Mouse (Mus musculus): ENCODE data around the gene Tmem131l.

Tmem131l gene

DNA sequence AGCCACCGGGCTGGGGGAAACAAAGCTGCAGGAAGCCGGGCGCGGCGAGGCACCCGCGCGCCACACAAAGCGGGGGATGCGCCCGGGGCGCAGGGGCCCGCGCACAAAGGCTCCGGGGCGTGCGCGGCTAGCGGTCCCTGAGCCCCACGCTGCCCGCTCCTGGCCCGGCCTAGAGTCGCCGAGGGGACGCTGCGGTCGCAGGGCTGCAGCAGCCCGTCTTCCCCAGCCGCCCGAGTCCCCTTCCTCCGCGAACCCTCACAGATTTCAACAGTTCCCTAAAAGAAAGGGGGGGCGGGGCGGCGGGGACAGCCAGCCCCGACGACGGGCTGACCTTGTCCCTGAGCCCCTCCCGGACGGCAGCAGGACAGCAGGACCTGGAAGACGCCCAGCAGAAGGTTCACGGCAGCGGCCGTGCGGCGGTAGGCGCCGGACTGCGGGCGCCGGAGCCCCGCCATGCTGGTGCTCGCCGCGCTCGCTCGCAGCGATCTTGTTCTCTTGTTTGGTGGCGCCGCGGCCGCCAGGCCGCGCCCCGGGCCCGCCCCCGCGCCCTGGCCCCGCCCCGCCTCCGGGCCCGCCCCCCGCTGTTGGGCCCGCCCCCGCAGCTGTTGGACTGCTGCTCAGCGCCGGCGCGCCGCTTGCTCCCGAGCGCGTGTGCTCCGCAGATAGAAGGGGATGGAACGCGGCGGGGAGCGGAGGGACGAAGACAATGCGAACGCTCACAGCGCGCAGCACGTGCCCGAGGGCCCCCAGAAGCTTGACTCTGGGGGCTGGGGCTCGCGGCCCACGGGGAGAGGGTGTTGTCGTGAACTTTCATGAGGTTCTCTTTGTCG is at the start of gene Tmem131l:
Gene Tmem131l, minus strand, starts transcription at position 530 of the 830 bp plus-strand sequence.
- DNase-seq (ENCODE audit: low spot score in 2 of 2): peak; percentile 55 to 62

DNA sequence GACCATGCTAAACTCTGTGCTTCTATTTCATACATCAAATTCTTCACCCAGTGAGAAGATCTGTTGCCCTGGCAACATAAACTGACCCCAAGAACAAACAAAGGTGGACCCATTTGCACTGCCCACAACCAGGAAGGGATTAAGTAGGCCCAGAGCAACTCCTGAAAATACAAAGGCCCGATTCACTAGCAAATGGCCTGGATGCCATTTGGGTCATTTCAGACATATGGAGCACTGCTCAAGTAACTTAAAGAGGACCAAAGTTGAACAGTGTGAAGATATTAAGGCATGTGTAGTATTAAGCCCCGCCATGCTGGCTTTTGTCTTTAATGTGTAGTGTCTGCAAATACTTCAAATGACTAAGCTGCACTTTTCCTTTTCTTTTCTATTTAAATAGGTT is 46.9 kb upstream of the Tmem131l start:
- no peak for DNase-seq (ENCODE audit: low spot score in 2 of 2)

DNA sequence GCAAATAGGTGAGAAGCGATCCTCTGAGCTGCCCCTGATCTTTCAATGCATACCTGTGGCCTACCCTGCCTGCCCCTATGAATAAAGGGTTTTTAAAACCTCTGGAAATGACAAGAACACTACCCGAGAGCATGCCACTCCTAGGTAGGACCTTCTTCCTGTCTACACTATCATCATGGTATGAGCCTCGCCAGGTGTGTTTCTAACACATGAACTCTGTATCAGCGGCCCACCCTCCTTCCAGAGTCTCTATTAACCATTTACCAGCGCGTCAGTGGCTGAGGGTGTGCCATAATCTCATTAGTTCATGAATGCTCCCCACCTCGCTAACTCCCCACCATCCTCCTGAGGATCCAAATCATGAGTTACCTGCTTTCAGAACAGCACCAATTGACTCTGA is 46.4 kb upstream of the Tmem131l start:
- DNase-seq (ENCODE audit: low spot score in 2 of 2): no peak

DNA sequence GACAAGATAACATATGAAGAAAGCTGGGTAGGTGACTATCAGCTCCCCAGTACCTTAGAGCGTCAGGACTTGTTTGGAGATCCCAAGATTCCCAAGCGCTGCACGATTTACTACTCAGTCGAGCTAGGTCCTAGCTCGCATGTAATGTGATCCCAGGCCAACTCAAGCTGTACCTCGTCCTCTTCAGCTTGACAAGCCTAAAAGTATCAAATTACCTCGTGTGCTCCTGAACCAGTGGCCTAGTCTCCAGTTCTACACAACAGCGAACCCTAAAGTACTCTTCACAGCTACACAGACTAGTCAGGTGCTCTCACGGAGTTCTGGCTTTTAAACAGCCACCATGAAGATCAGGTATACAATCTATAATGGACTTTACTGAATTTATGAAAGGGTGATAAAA is 45.5 kb upstream of the Tmem131l start:
- DNase-seq (ENCODE audit: low spot score in 2 of 2): no peak

DNA sequence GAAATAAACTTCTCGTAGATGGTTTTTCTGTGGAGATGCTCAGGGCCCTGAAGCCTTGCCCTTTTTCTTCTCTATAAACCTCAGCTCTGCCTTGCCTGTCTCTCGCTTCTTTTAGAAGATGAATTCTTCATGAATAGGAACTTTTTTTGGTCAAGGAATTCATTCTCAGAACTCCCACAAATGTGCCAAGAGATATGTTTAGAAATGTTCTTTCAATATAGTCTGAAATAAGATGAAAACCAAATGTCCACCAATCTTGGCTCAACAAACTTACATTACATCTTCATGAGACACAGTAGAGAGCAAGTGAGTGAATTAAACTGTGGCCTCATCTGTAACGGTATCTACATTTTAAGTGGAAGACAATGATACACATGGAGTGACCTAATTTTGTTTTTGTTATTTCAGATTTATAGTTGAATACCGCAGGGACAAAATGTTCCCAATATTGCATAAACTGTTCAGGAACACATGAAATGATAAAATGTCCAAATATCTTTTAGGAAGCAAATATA is 41.3 kb upstream of the Tmem131l start:
- no peak for DNase-seq (ENCODE audit: low spot score in 2 of 2)

DNA sequence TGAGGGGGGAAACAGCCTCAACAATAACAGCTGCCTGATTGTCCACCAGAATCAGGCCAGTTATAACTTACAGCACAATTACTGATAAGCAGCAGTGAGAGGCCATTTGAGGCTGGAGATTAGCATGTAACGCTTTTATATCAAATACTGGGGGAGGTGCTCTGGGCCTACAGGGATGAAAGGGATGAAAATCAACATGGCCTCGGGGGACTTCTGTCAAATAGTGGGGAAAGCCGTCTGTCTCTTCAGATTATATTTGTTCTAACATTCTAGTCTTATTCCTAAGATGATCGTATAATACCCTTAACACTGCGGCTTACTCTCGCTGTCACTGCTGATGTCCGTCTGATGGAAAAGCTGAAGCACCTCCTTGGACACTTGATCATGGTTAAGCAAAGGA is 40.1 kb upstream of the Tmem131l start:
- no peak for DNase-seq (ENCODE audit: low spot score in 2 of 2)

DNA sequence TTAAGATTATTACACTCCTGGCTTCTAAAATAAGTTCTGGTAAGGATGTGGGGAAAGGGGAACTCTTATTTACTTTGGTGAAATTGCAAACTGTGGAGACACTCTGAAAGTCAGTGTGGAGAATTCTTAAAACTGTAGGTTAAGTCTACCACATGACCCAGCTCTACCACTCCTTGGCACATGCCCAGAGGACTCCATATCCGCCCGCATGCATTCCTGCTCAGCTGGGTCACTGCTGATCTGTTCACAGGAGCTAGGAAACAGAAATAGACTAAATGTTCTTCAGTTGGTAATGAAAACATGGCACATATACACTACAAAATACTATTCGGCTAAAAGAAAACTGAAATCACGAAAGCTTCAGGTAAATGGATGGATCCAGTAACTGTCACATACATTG is 37.5 kb upstream of the Tmem131l start:
- no peak for DNase-seq (ENCODE audit: low spot score in 2 of 2)

DNA sequence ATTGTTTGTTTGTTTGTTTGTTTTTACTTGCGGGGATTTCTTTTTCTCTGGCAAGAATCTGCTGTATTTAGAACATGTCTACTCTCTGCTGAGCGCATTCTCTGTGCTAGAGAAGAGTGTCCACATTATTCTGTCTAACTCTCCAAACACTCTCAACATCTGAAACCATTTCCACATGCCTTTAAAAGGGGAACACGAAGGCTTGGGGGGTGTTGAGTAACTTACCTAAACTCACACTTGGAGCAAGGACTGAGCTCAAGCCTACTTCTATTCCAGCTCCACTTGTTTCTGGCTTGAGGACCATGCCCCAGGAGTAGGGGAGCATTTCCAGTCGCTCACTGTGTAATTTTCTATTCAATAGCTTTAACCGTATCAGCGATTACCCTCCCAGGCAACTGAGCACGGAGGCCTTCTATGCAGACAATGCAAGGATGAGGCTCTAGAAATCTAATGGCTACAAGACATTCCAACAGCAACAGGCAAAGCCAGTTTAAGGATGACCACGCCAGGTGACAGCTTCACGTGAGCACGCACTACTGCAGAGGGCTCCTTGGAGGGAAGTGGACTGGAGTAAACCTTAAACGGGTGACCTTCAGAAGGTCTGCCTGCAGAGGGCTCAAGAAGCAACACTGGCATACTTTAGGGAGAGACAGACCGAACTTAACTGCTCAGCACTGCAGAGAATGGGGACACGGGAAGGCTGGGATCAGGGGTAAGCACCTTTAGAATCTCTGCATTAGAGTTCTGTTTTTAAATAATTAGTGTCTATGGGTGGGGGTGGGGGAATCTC is 36.8 kb upstream of the Tmem131l start:
- no peak for DNase-seq (ENCODE audit: low spot score in 2 of 2)

DNA sequence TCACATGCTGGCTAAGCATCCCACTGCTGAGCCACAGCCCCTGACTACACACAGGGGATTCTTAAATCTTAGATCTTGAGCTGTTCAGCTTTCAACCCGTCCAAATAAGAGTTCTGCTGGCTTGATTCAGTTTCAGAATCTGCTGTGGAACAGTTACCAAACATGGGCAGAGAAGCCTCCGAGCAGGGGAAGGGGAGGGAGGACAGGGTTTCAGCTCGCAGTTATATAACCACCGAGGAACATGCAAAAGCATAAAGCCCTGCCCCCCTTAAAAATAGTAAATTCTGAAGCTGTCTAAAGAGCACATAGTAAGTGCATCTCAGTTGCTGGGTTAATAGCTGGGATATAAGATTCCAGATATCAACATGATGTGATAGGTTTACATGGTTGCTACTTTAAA is 35.5 kb upstream of the Tmem131l start:
- DNase-seq (ENCODE audit: low spot score in 2 of 2): no peak

DNA sequence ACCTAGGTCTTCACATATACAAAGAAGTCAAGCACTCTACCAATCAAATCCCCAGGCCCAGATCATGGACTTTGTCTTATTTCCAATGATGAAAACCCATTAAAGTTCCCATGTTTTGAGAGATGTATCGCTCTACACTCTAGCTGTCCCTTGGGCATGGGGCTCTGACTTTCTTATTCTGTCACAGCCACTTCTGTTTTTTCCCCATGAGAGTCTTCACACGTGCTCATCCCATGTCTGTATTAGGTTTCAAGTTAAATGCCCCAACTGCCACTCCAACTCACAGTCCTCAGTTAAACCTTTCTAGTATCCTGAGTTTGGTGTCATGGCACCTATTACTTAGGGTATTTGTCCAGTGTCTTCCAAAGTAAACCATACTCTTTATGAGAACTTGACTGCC is 34.8 kb upstream of the Tmem131l start:
- no peak for DNase-seq (ENCODE audit: low spot score in 2 of 2)

DNA sequence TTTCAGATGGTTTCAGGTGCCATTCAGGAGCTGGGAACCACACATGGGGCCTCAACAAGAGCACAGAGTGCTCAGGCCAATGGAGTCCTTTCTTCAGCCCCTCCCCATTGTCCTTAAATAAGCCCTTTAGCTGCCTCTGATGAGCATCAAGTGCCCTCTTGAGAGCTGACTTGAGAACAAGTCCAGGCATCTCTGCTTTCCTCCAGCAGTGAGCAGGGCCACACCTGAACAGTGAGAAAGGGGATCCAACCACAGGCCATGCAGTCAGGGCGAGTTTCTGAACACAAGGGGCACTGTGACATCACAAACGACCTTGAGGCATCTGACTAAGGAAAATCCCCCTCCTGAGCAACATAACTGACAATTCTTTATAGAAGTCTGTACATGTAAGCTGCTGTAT is 31.7 kb upstream of the Tmem131l start:
- DNase-seq (ENCODE audit: low spot score in 2 of 2): no peak

DNA sequence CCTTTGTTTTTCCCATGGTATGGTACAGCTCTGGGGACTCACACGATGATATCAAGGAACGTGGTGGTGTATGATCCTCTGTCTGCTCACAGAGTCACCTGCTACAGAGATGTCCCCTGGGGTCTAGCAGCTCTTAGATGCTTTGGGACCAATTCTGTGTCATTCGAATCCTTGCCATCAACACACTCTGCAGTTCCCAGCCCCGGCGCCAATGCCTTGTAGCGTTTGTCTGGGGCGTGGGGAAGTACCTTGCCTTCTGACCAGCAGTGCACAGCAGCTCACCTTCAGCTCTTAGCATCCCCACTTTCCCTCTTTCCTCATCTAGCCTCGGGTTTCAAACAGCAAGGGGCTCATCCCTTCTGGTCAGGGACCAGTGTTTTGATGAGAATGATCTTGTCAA is 30.8 kb upstream of the Tmem131l start:
- no peak for DNase-seq (ENCODE audit: low spot score in 2 of 2)

DNA sequence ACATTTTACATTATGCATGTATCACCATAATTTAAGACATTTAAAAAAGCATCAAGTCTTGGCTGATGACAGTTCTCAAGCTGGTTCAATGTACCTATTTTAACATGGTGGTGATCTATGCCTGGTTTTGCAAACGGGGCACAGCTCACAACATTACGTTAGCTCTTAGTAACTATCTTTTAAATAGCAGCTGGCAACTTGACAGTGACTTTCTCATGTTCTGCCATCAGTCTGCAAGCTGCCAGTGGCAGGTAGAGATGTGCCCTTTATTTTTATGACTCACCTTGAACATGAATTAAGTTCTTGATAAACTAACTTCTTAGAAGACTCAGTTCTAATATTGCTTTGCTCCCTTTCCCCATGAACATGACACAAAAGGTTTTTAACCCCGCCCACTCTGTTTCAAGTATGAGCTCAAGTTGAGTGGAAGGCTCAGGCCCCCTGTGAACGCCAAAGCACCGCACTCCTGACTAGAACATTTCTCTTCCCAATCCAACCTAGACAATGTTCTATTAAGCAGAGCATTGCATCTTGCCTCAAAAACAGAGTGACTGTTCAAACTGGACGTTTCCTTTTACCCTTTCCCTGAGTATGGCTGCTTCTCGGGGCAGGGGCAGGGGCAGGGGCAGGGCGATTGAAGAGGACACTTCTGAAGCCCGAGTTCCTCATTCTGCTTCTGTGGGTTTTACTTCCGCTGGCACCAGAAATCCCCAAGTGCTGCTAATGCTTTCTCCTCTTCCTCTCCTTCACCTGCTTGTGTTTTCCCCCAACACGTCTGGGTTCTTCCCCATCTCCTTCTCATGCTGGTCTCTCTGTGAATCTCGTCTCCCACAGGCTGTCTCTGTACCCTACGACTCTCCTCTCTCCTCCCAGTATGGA is 29.1 kb upstream of the Tmem131l start:
- no peak for DNase-seq (ENCODE audit: low spot score in 2 of 2)

DNA sequence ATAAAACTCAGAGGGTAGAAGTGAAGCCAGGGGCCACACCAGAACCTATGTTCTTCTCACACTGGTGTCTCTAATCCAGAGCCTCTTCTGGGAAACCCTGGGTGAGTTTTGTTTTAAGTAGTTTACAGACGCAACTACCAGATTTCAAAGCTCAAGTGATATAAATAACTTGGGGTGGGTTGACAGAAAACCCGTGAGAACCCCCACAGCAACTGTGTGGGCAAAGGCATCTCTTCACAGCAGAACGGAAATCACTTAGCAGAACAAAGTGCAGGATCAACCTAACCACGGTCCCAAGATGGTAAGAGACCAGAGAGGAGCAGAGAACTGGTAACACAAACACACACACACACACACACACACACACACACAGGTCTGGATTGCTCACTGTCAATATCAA is 25.9 kb upstream of the Tmem131l start:
- DNase-seq (ENCODE audit: low spot score in 2 of 2): no peak

DNA sequence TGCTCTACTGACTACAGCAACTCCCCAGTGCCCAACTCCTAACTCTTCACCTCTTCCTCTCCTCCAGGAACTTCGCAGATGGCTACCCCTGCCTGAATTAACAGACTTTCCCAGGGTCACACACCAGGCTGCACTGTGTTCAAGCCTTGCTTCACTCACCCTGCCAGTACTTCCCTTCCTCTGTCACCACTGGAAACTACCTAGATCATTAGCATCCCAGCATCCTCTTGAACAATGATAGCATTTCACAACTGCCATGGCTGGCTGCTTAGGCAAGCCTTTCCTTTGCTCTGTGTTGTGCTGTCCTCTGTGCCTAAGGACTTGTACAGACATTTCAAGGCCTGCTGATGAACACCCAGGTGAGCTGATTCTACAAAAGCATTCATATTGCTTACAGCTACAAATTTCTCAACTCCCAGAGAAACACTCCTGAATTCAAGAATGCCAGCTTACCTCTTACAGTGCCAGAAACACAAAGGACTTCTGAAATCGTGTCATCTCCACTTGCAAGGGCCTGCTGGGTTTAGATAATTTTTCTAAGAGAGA is 23.5 kb upstream of the Tmem131l start:
- no peak for DNase-seq (ENCODE audit: low spot score in 2 of 2)

DNA sequence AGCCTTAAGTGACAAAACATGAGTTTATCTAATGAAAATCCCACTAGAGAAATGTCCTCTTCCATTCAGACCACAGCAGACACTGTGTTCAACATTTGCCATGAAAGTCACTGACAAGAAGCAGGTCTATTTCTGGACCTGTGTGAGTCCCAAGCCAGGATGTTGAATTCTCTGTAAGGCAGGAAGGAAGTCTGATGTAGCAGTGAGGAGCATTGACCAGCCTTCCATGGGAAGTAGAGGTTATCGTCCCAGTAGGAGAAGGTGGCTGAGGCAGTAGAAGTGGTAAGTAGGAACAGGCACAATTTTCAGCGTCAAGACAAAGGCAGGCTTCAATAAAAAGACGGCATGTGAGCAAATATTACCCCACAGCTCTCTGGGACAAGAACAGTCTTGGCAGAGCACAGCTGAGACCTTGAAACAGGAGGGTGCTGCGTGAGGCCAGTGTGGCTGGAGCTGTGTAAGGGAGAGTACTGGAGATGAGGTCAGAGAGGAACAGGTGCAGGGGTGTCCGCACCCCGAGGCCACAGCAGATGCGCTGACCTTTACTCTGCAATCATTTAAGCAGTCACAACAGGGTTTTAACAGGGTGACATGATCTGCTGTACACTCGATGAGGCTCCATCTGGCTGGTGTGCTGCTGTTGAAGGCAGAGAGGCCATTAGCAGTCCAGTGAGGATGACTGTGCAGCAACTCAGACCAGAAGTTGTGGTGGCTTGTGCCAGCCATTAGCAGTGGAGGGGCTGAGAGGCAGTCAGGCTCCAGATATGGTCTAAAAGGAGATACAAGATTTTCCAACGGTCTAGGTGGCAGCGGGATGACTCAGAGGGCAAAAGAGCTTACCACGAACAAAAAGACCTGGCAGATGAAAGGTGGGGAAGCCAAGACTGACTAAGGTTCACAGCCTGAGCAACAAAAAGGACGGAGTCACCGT is 21.8 kb upstream of the Tmem131l start:
- no peak for DNase-seq (ENCODE audit: low spot score in 2 of 2)

DNA sequence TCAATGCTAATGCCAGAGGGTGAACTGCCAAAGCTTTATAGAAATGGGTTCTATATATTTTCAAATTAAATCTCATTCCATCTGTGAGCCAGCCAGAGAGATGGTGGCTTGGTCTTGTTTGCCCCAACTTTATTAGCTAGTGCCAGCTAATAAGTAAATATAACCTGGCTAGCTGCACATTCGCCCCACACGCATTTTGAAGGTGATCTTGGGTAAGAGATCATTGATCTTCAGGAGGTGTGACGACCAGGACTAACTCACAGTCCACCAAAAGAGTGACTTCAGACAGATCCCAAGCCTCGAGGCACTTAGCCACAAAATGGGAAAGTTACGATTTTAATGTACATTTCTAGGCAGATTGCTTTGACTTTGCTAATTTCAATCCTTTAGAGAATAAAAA is 21.0 kb upstream of the Tmem131l start:
- no peak for DNase-seq (ENCODE audit: low spot score in 2 of 2)

DNA sequence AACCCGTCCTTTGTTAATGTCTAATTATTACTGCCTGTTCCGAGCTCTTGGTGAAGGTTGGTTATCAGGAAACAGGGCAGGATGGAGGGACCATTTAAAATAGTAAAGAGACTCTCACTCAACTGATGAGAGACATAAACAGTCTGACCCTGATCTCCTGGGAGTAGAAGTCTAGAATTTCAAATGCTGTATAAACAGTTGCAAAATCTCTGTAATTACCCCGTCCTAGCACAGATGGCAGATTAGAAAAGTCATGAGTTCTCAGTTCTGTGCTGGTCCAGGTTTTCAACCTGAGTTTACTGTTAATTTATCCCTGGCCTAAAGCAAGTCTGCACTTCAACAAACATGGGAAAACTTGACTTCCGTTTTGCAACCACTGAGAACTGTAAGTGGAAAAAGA is 20.2 kb upstream of the Tmem131l start:
- DNase-seq (ENCODE audit: low spot score in 2 of 2): no peak

DNA sequence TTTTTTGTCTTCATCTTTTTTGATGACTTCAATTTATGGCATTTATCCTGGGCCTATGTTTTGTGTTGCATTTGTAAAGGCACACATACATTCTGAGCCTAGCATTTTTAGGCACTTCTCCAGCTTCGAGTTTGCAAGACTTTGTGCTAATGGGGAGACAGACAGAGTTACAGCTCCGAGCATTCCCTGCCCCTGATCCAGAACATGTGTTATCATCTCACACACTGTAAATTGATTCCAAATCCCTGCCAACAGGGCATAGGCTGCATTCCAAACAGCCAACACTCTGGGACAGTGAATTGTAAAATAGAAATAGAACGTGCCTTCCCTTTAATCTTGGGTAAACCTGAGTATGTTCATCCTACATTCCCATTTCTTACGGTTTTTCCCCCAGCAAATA is 19.7 kb upstream of the Tmem131l start:
- no peak for DNase-seq (ENCODE audit: low spot score in 2 of 2)

DNA sequence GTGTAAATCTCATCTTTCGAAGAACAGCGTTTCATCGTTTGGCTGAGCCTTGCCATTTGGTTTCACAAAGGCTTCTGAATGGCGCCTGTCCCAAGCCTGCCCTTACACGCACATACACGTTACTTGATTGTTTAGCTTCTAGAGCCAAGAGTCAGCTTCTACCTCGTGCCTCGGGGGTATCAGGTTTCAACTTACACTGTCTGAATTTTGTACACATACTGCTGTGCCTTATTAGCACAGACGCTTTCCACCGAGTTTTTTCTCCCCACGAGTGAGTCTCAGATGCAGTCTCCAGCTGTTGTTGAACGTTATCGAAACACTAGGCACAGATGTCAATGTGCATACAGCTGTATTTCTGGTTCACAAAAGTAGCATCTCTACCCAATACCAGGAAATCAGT is 19.3 kb upstream of the Tmem131l start:
- DNase-seq (ENCODE audit: low spot score in 2 of 2): no peak

DNA sequence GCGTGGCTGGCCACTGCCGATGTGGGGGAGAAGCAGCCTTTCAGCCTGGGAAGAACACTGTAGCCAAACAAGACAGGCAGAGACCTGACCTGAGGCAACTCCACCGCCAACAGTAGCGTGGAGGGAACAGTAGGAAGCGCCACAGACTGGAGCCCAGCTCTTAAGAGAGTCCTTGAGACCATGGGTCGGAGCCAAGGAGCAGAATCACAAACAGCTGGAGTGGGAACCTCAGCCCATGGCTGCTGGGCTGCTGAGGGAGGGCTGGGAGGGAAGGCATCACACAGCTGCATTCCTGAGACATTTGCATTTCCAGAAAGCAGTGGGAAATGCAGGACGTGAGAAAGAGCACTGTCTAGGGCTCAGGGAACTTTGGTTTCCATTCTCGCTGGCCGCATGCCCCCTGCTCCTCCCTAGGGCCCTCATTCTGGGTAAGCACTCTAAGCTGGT is 8.8 kb upstream of the Tmem131l start:
- no peak for DNase-seq (ENCODE audit: low spot score in 2 of 2)
